Mouse (Mus musculus) kidney, postnatal 4 days (tissue): ENCODE measurements around the gene Hk3.

ENCODE experiments used
- DNase-seq, 2 experiments: peaks; one replicate each; pipeline ENCODE4 v3.0.0; 2021; ENCODE audit warnings: mixed read lengths in 2 of 2

Gene Hk3

GRCm38 (mm10) chr13:55021194-55021779, at the start of gene Hk3:
TSS of gene Hk3 (minus strand) at chr13:55021385.
- no peak for DNase-seq

GRCm38 (mm10) chr13:55069719-55070118, 48.5 kb upstream of the Hk3 start:
- no peak for DNase-seq

DNA sequence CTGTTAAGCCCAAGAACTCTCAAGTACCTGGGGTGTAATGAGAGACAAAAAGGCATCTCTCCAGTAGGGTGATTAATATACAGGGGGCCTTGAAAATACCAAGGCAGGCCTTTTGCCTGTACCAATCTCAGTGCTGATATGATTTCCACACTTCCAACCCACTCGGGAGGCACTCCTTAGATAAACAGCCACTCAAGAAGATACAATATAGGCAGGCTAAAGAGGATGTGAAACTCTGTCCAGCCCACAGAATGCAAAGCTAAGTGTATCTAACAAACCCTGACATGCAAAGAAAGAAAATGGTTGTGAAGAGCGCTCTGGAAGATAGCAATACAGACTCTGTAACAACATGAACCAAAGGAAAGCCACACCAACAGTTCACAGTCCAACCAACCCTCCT, 42.1 kb upstream of the Hk3 start:
- DNase-seq, result no peak

- peak; percentile 41 to 45 for DNase-seq
These were observed 36.9 kb upstream of the Hk3 start for GRCm38 (mm10) chr13:55058042-55058441.

GRCm38 (mm10) chr13:55047706-55048105, 26.5 kb upstream of the Hk3 start:
- DNase-seq, result no peak

- no peak for DNase-seq
These were observed 18.8 kb upstream of the Hk3 start for GRCm38 (mm10) chr13:55040016-55040415.

DNA sequence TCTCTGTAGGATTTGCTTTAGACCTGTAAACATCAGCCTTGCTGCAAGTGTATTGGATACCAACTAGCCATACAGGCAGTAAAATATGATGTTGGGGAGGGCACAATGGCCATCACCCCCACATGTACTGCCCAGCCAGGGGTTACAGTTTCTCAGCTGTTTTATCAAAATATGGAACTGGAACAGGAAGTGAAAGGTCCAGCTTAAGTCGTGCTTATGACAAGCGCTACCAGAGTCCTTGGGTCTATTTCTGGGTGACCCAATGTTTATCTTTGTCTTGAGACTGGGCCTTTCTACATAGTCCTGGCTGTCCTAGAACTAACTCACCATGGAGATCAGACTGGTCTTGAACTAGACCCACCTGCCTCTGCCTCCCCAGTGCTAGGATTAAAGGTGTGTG, 3.0 kb upstream of the Hk3 start:
- DNase-seq, result no peak

- no peak for DNase-seq
These were observed 1.5 kb upstream of the Hk3 start for GRCm38 (mm10) chr13:55022715-55023114.

DNA sequence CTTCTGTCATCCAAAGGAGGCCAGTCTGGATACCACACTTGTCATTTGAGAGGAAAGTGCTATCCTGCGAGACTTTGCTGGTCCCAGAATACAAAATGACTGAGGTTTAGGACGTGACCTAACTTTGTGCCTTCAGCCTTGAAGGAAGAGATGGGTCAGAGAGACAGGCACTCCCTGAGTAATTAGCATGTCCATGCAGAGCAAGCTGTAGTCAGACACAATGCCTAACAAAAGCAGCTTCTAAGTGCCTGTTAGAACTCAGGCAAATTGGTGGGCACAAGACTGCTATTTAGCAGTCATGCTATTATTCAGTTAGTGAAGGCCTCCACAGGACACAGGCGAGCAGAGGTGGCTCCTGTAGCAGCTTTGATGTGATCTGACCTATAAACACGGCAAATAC, 1.1 kb upstream of the Hk3 start:
- DNase-seq, result no peak

- no peak for DNase-seq
These were observed 1.1 kb downstream of the Hk3 start for GRCm38 (mm10) chr13:55020051-55020450.

DNA sequence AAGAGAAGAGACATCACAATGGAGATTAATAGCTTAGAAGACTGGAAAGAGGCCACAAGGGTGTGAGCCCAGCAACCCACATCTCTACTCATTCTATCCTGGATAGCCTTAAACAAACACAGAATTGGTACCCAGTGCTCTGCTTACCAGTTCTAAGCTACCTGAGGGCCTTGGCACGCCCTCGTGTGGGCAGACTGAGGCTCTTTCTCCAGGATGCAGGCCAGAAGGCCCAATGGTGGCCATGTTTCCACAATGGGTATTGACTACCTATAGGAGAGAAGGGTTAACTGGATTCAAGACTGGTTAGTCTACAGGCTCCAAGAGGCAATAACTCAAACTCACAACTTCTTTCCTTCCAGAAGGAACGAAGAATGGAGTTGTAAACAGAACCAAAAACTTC, 2.0 kb downstream of the Hk3 start:
- no peak for DNase-seq

DNA sequence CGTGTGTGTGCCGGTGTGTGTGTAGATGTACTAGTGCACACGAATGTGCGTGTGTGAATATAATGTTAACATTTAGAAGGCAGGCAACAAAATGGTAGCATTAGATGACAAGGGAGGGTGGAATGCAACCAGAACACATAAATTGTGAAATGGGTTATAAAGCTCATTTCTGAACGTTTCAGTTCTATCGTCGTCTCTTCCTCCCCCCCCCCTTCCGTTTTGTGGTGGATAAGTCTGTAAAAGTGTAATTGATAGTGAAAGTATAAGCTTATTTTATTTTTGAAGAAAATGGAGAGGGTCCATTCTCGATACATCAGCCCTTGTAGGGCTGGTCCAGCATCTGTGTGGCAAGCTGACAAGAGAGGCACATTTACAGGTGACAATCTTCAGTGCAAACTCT, 2.5 kb downstream of the Hk3 start:
- DNase-seq, result no peak

GRCm38 (mm10) chr13:55017898-55018599, 3.1 kb downstream of the Hk3 start:
- no peak for DNase-seq

DNA sequence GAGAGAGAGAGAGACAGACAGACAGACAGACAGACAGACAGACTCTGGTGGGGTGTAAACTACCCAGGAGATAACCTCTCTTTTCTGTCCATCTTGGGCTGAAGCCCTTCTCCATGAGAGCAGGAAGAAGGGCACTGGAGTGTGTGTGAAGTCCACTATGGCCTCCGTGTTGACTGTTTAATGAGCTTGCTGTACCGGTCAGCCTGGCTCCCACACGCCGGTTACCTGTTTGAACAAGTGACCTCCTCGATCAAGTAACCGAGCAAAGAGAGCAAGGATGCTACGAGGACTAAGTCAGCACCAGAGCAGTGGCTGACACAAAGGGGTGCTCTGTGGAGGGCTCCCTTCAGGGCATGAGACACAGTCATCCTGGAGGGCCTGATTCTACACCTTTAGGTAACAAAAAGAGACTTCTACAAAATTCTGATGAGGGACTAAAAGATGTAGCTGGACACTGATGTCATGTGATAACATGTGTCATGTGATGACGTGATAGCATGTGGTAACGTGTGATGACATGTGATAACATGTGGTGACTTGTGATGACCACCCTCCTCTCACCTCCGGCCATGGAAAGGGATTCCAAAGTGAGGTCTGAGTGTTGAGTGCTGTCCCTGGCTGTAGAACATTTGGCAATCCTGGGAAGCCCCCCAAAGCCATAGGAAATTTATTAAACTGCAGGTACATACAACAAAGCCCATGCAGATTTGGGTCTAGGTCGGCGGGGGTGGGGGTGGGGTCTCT, 3.9 kb downstream of the Hk3 start:
- DNase-seq, result no peak

GRCm38 (mm10) chr13:55014451-55014850, 6.7 kb downstream of the Hk3 start:
- no peak for DNase-seq

DNA sequence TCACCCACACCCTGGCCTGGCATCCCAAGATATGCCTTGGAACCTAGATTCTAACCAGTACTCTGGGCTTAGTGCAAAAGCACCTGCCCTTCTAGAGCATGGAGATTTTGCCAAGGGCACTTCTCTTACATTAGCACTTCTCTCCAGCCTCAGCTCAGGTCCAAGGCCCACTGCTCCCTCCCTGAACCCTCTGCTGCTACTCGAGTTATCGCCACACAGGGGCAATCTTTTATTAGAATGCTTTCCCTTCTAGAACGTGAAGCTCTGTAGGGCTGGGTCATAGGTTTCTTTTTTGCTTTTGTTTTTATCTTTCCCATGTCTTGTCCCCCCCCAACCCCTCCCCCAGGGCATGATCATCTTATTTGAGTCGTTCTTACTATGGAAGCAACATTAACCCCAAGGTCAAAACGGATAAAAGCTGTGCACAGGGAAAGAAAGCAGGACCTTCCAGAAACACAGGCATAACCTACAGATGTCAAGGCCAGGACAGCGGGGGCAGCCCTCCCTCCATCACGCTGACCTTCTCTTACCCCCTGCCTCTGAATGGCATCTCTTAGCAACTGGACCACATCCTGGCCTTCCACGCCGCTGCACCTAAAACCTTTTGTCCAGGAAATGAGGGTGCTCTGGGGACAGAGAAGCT, 7.4 kb downstream of the Hk3 start:
- no peak for DNase-seq

DNA sequence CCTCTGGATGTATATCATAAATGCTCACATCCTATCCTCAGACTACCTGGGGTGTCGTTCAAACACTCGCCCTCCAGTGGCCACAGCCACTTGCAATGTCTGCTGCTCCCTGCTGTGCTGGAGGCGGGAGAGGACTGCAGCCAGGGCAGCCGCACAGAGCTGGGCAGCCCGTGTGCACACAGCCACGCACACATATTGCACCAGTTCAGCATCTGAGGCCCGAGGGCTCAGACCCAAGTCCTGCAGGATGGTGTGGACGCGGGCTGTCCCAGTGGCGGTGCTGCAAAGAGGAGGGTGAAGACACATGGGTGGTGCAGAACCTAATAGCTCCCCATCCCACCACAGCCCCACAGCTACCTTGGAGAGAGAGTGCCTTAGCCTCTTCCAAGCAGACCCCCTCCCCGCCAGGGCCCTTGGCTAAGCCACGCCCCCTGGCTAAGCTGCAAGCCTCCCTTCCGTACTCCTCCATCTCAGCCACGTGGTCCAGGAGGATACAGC, 9.2 kb downstream of the Hk3 start:
- no peak for DNase-seq

DNA sequence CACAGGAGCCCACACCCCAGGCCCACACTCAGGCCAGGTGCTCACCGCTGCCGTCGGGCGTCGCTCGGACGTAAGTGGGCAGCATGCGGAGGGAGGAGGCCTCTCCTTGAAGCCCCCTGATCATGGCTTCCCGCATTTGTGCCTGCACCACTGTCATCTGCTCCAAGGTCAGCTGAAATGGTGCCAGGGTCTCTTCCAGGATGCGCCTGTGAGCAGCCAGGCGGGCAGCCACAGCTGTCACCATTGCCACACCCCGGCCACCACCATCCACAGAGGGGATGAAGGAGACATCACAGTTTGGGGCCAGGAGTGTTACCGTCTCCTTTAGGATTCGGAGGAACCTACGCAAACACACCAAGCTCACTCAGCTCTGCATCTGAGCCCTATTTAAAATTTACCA, 10.1 kb downstream of the Hk3 start:
- DNase-seq, result no peak

- DNase-seq, result no peak
These were observed 12.6 kb downstream of the Hk3 start for GRCm38 (mm10) chr13:55008589-55008988.

DNA sequence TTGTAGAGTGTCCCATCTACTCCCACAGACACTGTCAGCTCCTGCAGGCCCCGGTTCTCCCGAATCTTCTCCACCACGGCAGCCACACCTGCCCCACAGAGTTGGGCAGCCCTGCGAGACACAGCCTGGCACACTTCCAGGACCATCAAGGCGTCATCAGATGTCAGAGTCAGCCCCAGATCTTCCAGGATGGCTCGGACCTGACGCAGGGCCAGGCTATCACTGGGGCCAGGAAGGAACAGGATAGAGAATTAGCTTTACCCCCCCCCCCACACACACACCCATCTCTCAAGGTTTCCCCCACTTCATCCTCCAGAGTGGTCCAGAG, 14.8 kb downstream of the Hk3 start:
- DNase-seq, result no peak

DNA sequence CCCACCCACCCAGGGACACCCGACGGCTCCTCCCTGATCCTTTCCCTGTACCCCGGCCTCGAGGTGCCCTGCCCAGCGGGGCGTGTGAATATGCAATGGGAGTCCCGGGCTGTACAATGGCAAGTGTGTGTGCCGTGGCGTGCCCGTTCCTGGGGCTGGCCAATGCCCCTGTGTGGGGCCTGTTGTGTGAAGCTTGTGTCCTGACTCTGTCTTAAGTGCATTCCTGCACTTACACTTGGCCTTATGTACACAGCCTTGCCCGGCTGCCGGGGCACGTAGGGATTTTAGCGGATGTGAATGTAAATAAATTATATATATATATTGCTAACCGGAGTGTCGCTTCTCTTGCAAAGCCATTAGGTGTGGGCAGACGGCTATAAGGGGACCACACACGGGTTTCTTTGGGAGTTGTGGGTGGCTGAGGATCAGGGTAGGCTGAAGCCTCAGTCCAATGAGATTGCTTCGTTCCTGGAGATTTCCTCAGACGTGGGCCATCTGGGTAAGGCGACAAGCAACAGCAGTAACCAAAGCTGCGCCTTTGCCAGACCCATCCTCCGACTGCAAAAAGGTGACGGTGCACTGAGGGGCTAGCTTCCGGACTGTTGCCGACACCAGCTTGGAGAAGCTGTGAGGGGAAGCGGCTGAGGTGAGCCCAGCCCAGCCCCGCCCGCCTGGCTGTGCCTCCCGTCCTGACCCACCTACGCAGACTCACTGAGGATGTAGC, 15.3 kb downstream of the Hk3 start:
- no peak for DNase-seq

DNA sequence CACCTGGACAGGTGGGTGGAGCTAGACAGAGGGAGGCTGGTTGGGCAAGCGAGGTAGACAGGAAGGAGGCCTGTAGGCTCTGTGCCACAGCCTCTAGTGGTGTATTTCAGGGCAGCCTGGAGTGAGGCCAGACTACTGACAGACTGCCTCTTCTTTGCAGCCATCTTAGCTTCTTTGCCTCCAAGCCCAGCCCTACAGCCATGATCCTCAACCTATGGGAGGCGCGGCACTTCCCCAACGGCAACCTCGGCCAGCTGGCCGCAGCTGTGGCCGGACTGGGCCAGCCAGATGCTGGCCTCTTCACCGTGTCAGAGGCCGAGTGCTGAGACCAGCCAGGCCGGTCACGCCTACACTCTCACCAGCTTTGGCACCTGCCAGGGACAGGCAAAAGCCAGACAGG, 16.5 kb downstream of the Hk3 start:
- peak; percentile 51 to 68 for DNase-seq

DNA sequence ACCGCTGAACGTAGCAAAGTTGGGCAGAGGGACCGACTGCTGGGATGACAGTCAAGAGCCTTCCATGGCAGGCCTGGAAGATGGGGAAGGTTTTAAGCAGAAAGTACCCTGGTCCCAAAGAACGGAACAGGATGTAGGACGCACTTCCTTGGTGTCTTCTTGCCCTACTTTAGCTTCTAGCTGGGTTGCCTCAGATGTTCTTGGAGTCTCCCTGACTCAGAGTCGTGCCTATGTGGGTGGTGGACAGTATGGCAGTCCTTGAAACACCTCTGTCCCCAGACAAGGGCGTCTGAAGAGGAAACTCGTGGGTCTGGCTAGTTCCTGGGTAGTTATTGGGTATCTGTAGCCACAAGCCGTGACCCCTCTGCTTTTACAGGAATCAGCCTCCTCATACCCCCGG, 19.1 kb downstream of the Hk3 start:
- DNase-seq, result no peak
